24 mouse cellular contexts compared by ENCODE assay signal in the genomic region with DNA sequence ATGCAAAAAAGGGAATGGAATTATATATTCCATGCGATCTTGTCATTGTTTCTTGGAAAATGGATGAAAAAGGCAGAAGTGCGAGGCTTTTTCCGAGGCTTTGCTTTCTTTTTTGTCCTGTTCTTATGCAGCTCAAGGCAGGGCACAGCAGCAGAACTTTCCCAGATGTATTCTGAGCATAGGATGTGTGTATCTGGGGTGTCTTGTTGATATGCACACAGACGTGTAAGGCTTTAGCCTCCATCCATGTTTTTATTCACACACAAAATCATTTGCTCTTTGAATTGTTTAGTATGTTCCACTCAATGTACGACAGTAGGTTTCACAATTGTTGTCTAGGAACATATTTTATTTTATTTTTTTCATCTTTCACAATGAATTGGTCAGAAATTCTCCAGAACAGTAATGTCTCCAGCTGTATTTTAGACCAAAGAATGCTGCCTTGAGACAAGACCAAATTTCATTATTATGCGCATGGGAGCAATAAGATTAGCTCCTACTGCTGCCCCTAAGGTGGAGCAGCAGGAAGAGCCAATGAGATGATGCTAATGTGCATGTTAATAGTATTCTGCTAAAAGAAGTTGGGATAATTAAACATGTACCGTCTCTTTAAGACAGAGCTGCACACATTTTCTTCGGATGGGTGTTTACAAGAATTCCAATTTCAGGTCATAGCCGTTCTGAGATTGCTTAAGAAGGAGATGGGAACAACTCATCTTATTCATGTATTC.
DNase-seq lines count a peak whose midpoint lies in the region; ATAC-seq lines count a peak whose summit lies in the region.
"Had no signal": no experiment of that assay in that cellular context is flagged by ENCODE, and none has a peak within 500 bp of the region (broad histone marks: within the 10 kb centered on the region; RNA-seq: fewer than 3 reads in every experiment).

No protein-coding gene starts in this region.

- no peak overlapping the region for H3K4me2 ChIP-seq in hindbrain, embryonic 12.5 days (replicated peaks)
- 0 out of 2 replicates have a peak overlapping the region, but pooled peaks have one; percentile 6 for H3K4me2 ChIP-seq in hindbrain, embryonic 14.5 days (replicated peaks)
- no peak overlapping the region for H3K4me2 ChIP-seq in midbrain, embryonic 13.5 days (replicated peaks)
- H3K4me2 ChIP-seq in neural tube, embryonic 13.5 days, result no peak overlapping the region
- H3K4me2 ChIP-seq: embryonic facial prominence, embryonic 15.5 days; heart, embryonic 11.5 days; kidney, embryonic 15.5 days; liver, embryonic 11.5 days had no signal

- no peaks in the 10 kb centered on the region for H3K9me3 ChIP-seq in hindbrain, embryonic 12.5 days (replicated peaks)
- no peaks in the 10 kb centered on the region for H3K9me3 ChIP-seq in hindbrain, embryonic 10.5 days
- no peaks in the 10 kb centered on the region for H3K9me3 ChIP-seq in hindbrain, embryonic 14.5 days (ENCODE audit: control insufficient read depth, low read length)
- no peaks in the 10 kb centered on the region for H3K9me3 ChIP-seq in midbrain, embryonic 13.5 days
- H3K9me3 ChIP-seq in neural tube, embryonic 13.5 days, result no peaks in the 10 kb centered on the region
- H3K9me3 ChIP-seq: embryonic facial prominence, embryonic 15.5 days; kidney, embryonic 15.5 days had no signal

- DNase-seq in hindbrain, embryonic 10.5 days (ENCODE audit: low spot score), result no peak
- no peak for DNase-seq in hindbrain, embryonic 14.5 days (ENCODE audit: low spot score)
- DNase-seq in spleen, postnatal 4 days (ENCODE audit: low spot score in 2 of 2), result no peak
- DNase-seq in cerebellum, adult 11-12 months, result no peak
- DNase-seq in cerebellum, adult 9-10 months, result no peak
- DNase-seq: adrenal gland, adult 8-10 months; cerebellum, adult 2 months; cerebellum, postnatal 36 days; gastrocnemius, postnatal 10 days; kidney, adult 11 months; kidney, postnatal 36 days; layer of hippocampus, postnatal 36 days; liver, postnatal 0 days; right cerebral cortex, adult 18-20 months had no signal

- no peaks in the 10 kb centered on the region for H3K36me3 ChIP-seq in hindbrain, embryonic 12.5 days
- no peaks in the 10 kb centered on the region for H3K36me3 ChIP-seq in hindbrain, embryonic 10.5 days
- H3K36me3 ChIP-seq in hindbrain, embryonic 14.5 days (replicated peaks; ENCODE audit: control insufficient read depth, insufficient read depth), result no peaks in the 10 kb centered on the region
- no peaks in the 10 kb centered on the region for H3K36me3 ChIP-seq in midbrain, embryonic 13.5 days
- H3K36me3 ChIP-seq in neural tube, embryonic 13.5 days, result no peaks in the 10 kb centered on the region
- H3K36me3 ChIP-seq: embryonic facial prominence, embryonic 15.5 days; kidney, embryonic 15.5 days had no signal

- WGBS in hindbrain, embryonic 12.5 days, result 58% methylated on average over 9 of the region's 9 CpGs
- WGBS in hindbrain, embryonic 10.5 days, result 75% methylated on average over 9 of the region's 9 CpGs
- WGBS in hindbrain, embryonic 14.5 days, result 42% methylated on average over 9 of the region's 9 CpGs
- WGBS in midbrain, embryonic 13.5 days, result 43% methylated on average over 9 of the region's 9 CpGs
- WGBS in neural tube, embryonic 13.5 days, result 50% methylated on average over 9 of the region's 9 CpGs

- no peaks in the 10 kb centered on the region for H3K27me3 ChIP-seq in hindbrain, embryonic 12.5 days
- no peaks in the 10 kb centered on the region for H3K27me3 ChIP-seq in hindbrain, embryonic 10.5 days (ENCODE audit: insufficient read depth, poor library complexity, severe bottlenecking)
- H3K27me3 ChIP-seq in hindbrain, embryonic 14.5 days (ENCODE audit: control insufficient read depth, insufficient read depth, low read length), result no peaks in the 10 kb centered on the region
- H3K27me3 ChIP-seq in midbrain, embryonic 13.5 days, result no peaks in the 10 kb centered on the region
- H3K27me3 ChIP-seq in neural tube, embryonic 13.5 days, result no peaks in the 10 kb centered on the region
- H3K27me3 ChIP-seq: embryonic facial prominence, embryonic 15.5 days; kidney, embryonic 15.5 days had no signal

- peaks cover 9% of the 10 kb centered on the region for H3K4me1 ChIP-seq in hindbrain, embryonic 12.5 days
- peaks cover 11% of the 10 kb centered on the region; the same call in 1 of the 2 replicates for H3K4me1 ChIP-seq in hindbrain, embryonic 10.5 days (replicated peaks)
- H3K4me1 ChIP-seq in hindbrain, embryonic 14.5 days (replicated peaks; ENCODE audit: control insufficient read depth, insufficient read depth, low read length), result peaks cover 21% of the 10 kb centered on the region
- peaks cover 26% of the 10 kb centered on the region for H3K4me1 ChIP-seq in midbrain, embryonic 13.5 days (replicated peaks)
- peaks cover 39% of the 10 kb centered on the region for H3K4me1 ChIP-seq in neural tube, embryonic 13.5 days (replicated peaks)
- H3K4me1 ChIP-seq: embryonic facial prominence, embryonic 15.5 days; kidney, embryonic 15.5 days had no signal

- ATAC-seq in hindbrain, embryonic 12.5 days (ENCODE audit: low FRiP score), result peak; percentile 66
- peak; percentile 50; the same call in 1 of the 2 replicates for ATAC-seq in hindbrain, embryonic 14.5 days (ENCODE audit: low FRiP score)
- ATAC-seq in midbrain, embryonic 13.5 days, result peak; percentile 69
- peak; percentile 56; the same call in 1 of the 2 replicates for ATAC-seq in neural tube, embryonic 13.5 days (ENCODE audit: low read depth)
- ATAC-seq: activated CD4-positive, CD25-positive, alpha-beta regulatory T cell, adult 4 months; liver, postnatal 0 days; lung, postnatal 0 days had no signal

- H3K9ac ChIP-seq in hindbrain, embryonic 12.5 days, result no peak overlapping the region
- no peak overlapping the region; the same call in 1 of the 2 replicates for H3K9ac ChIP-seq in hindbrain, embryonic 14.5 days
- no peak overlapping the region for H3K9ac ChIP-seq in midbrain, embryonic 13.5 days (replicated peaks)
- no peak overlapping the region for H3K9ac ChIP-seq in neural tube, embryonic 13.5 days
- H3K9ac ChIP-seq: embryonic facial prominence, embryonic 15.5 days; kidney, embryonic 15.5 days; liver, postnatal 0 days had no signal

- H3K4me3 ChIP-seq in hindbrain, embryonic 12.5 days, result no peak overlapping the region
- H3K4me3 ChIP-seq in hindbrain, embryonic 10.5 days, result no peak overlapping the region
- H3K4me3 ChIP-seq in hindbrain, embryonic 14.5 days (replicated peaks; ENCODE audit: low read length), result no peak overlapping the region
- H3K4me3 ChIP-seq in midbrain, embryonic 13.5 days (replicated peaks), result no peak overlapping the region
- H3K4me3 ChIP-seq in neural tube, embryonic 13.5 days, result no peak overlapping the region
- H3K4me3 ChIP-seq: embryonic facial prominence, embryonic 15.5 days; kidney, embryonic 15.5 days had no signal

- H3K27ac ChIP-seq in hindbrain, embryonic 12.5 days, result peak overlapping the region; percentile 42
- no peak overlapping the region for H3K27ac ChIP-seq in hindbrain, embryonic 10.5 days
- peak overlapping the region; percentile 78 for H3K27ac ChIP-seq in hindbrain, embryonic 14.5 days
- peak overlapping the region; percentile 72 for H3K27ac ChIP-seq in midbrain, embryonic 13.5 days
- H3K27ac ChIP-seq in neural tube, embryonic 13.5 days (replicated peaks), result peak overlapping the region; percentile 79
- H3K27ac ChIP-seq: embryonic facial prominence, embryonic 15.5 days; kidney, embryonic 15.5 days; macrophage had no signal
